ENCODE assay signal across 8 mouse cellular contexts in genomic region chr6:86472100-86472955, GRCm38 (mm10). TPM values are rescaled to one million over a fixed set of nuclear protein-coding genes. Genes with fewer than 3 reads are reported as not detected.
A peak's percentile ranks its signal among the peaks of the same experiment; 100 is the strongest.
DNase-seq lines count a peak whose midpoint lies in the region; ATAC-seq and TF ChIP-seq lines count a peak whose summit lies in the region.

No protein-coding gene starts in this region.

- TF ChIP-seq POLR2A in bone marrow, adult 2 months (IDR thresholded peaks at IDR 0.05; ENCODE audit: borderline replicate concordance, control insufficient read depth, low read depth, low read length): peak; percentile 72
- TF ChIP-seq POLR2A in limb, embryonic 14.5 days (IDR thresholded peaks at IDR 0.05; ENCODE audit: borderline replicate concordance, extremely low read depth, insufficient read depth, insufficient read length): peak; percentile 73; the same call in 1 of the 2 replicates

- WGBS in bone marrow, adult 2 months: under 1% methylated on average over 56 of the region's 56 CpGs
- under 1% methylated on average over 55 of the region's 56 CpGs for WGBS in embryonic facial prominence, embryonic 15.5 days
- under 1% methylated on average over 56 of the region's 56 CpGs for WGBS in limb, embryonic 14.5 days
- WGBS in midbrain, postnatal 0 days: under 1% methylated on average over 54 of the region's 56 CpGs

- peak; percentile 97 for TF ChIP-seq CTCF in bone marrow, adult 2 months (IDR thresholded peaks at IDR 0.05; ENCODE audit: control insufficient read depth, insufficient read depth, low read length)
- peak; percentile 99 for TF ChIP-seq CTCF in midbrain, postnatal 0 days (IDR thresholded peaks at IDR 0.05)

- H3K27ac ChIP-seq in bone marrow, adult 2 months (ENCODE audit: control insufficient read depth, insufficient read depth, low read depth, low read length, poor library complexity): peak overlapping the region; percentile 68
- H3K27ac ChIP-seq in embryonic facial prominence, embryonic 15.5 days (replicated peaks): peak overlapping the region; percentile 94
- H3K27ac ChIP-seq in limb, embryonic 14.5 days (replicated peaks; ENCODE audit: low read depth, low read length): peak overlapping the region; percentile 89
- peak overlapping the region; percentile 93 for H3K27ac ChIP-seq in midbrain, postnatal 0 days (ENCODE audit: low read depth, low read length)

- DNase-seq in 416B (ENCODE audit: low read depth): peak; percentile 99
- peak; percentile 99 for DNase-seq in heart, adult 8-10 months (ENCODE audit: low spot score)
- peak; percentile 99 for DNase-seq in kidney, adult 9 months
- peak; percentile 97 for DNase-seq in limb, embryonic 14.5 days (ENCODE audit: low spot score)
- peak; percentile 98 for DNase-seq in midbrain, postnatal 0 days (ENCODE audit: low spot score)
- DNase-seq in spleen, postnatal 14 days (ENCODE audit: low spot score in 2 of 2): peak; percentile 99 to 100

- H3K9ac ChIP-seq in embryonic facial prominence, embryonic 15.5 days: peak overlapping the region; percentile 39
- peak overlapping the region; percentile 60 for H3K9ac ChIP-seq in limb, embryonic 14.5 days (ENCODE audit: low read depth, low read length, severe bottlenecking)
- H3K9ac ChIP-seq in midbrain, postnatal 0 days (replicated peaks; ENCODE audit: low read length, poor library complexity, severe bottlenecking): peak overlapping the region; percentile 46

- peaks cover 21% of the 10 kb centered on the region for H3K36me3 ChIP-seq in embryonic facial prominence, embryonic 15.5 days
- peaks cover 13% of the 10 kb centered on the region; the same call in 1 of the 2 replicates for H3K36me3 ChIP-seq in limb, embryonic 14.5 days (ENCODE audit: control insufficient read depth, insufficient read depth, low read length)
- peaks cover 8% of the 10 kb centered on the region; the same call in 1 of the 2 replicates for H3K36me3 ChIP-seq in midbrain, postnatal 0 days (ENCODE audit: insufficient read depth, low read length)

- peak; percentile 95 for ATAC-seq in embryonic facial prominence, embryonic 15.5 days (ENCODE audit: insufficient number of reproducible peaks, low FRiP score, low TSS enrichment, low read depth)
- peak; percentile 95 for ATAC-seq in limb, embryonic 14.5 days (ENCODE audit: low FRiP score, low read depth)
- peak; percentile 96 for ATAC-seq in midbrain, postnatal 0 days (ENCODE audit: low FRiP score)

- H3K27me3 ChIP-seq in embryonic facial prominence, embryonic 15.5 days: no peaks in the 10 kb centered on the region
- H3K27me3 ChIP-seq in limb, embryonic 14.5 days (ENCODE audit: control insufficient read depth, insufficient read depth, low read length): no peaks in the 10 kb centered on the region
- H3K27me3 ChIP-seq in midbrain, postnatal 0 days (ENCODE audit: insufficient read depth, low read length): no peaks in the 10 kb centered on the region

- H3K9me3 ChIP-seq in embryonic facial prominence, embryonic 15.5 days (replicated peaks): no peaks in the 10 kb centered on the region
- H3K9me3 ChIP-seq in limb, embryonic 14.5 days (ENCODE audit: control insufficient read depth, low read length): no peaks in the 10 kb centered on the region
- H3K9me3 ChIP-seq in midbrain, postnatal 0 days (ENCODE audit: low read length): no peaks in the 10 kb centered on the region

- H3K4me1 ChIP-seq in bone marrow, adult 2 months (ENCODE audit: control insufficient read depth, insufficient read depth, low read length): no peaks in the 10 kb centered on the region; the same call in none of the 2 replicates
- H3K4me1 ChIP-seq in embryonic facial prominence, embryonic 15.5 days: peaks cover 18% of the 10 kb centered on the region
- peaks cover 16% of the 10 kb centered on the region for H3K4me1 ChIP-seq in limb, embryonic 14.5 days (ENCODE audit: control insufficient read depth, insufficient read depth, low read length)
- peaks cover 9% of the 10 kb centered on the region; the same call in 1 of the 2 replicates for H3K4me1 ChIP-seq in midbrain, postnatal 0 days (ENCODE audit: insufficient read depth, low read length)

- peak overlapping the region; percentile 61 for H3K4me2 ChIP-seq in embryonic facial prominence, embryonic 15.5 days (replicated peaks)
- H3K4me2 ChIP-seq in limb, embryonic 14.5 days (replicated peaks; ENCODE audit: low read depth, low read length, severe bottlenecking): peak overlapping the region; percentile 79
- peak overlapping the region; percentile 62 for H3K4me2 ChIP-seq in midbrain, postnatal 0 days (ENCODE audit: low read depth, low read length, poor library complexity, severe bottlenecking)

- peak overlapping the region; percentile 85 for H3K4me3 ChIP-seq in bone marrow, adult 2 months (replicated peaks; ENCODE audit: control insufficient read depth, low read depth, low read length)
- H3K4me3 ChIP-seq in embryonic facial prominence, embryonic 15.5 days (replicated peaks): peak overlapping the region; percentile 46
- peak overlapping the region; percentile 40 for H3K4me3 ChIP-seq in limb, embryonic 14.5 days (replicated peaks; ENCODE audit: low read length)
- H3K4me3 ChIP-seq in midbrain, postnatal 0 days (ENCODE audit: low read depth, low read length): peak overlapping the region; percentile 34

RNA-seq across cellular contexts. Expression of gene C87436, which starts 34.2 kb away (rescaled TPM):
- 7.9 and 13.3 TPM in 2 replicates for polyA plus RNA-seq in bone marrow, adult 2 months (2011; ENCODE audit: insufficient read depth, insufficient read length, low replicate concordance, missing spikeins)
- 24.7 and 26.8 TPM in 2 replicates for polyA plus RNA-seq in embryonic facial prominence, embryonic 15.5 days (2015; fragmentation: Nextera tagmentation; extraction: Ambion mirVana)
- total RNA-seq in heart, adult 8-10 months (2022): 10 to 100 TPM in 2 of 4 experiments, 1 to 10 TPM in 2; 9.6 to 11.6 (median 10.0) TPM
- polyA plus RNA-seq in limb, embryonic 14.5 days (2012; rRNA removed): 16.0 and 19.1 TPM in 2 replicates
- 20.6 and 22.2 TPM in 2 replicates for polyA plus RNA-seq in limb, embryonic 14.5 days (2014; fragmentation: Nextera tagmentation; extraction: Ambion mirVana)
- 13.9 and 20.1 TPM in 2 replicates for total RNA-seq in midbrain, postnatal 0 days (2014; rRNA removed)
- polyA plus RNA-seq in midbrain, postnatal 0 days (2015; fragmentation: Nextera tagmentation; extraction: Ambion mirVana): 16.3 and 19.9 TPM in 2 replicates

RNA-seq across cellular contexts. Expression of gene Gm44790, which starts 45.9 kb away (rescaled TPM):
- not detected in 2 replicates for polyA plus RNA-seq in bone marrow, adult 2 months (2011; ENCODE audit: insufficient read depth, insufficient read length, low replicate concordance, missing spikeins)
- polyA plus RNA-seq in embryonic facial prominence, embryonic 15.5 days (2015; fragmentation: Nextera tagmentation; extraction: Ambion mirVana): not detected in 2 replicates
- 1 to 10 TPM in 1 of 4 experiments, under 1 TPM in 1, not detected in 2; 0.47 to 3.2 TPM for total RNA-seq in heart, adult 8-10 months (2022)
- polyA plus RNA-seq in limb, embryonic 14.5 days (2012; rRNA removed): 1.5 and 2.4 TPM in 2 replicates
- polyA plus RNA-seq in limb, embryonic 14.5 days (2014; fragmentation: Nextera tagmentation; extraction: Ambion mirVana): 0.77 and 1.2 TPM in 2 replicates
- total RNA-seq in midbrain, postnatal 0 days (2014; rRNA removed): 1.4 and 6.0 TPM in 2 replicates
- 1.4 and 1.8 TPM in 2 replicates for polyA plus RNA-seq in midbrain, postnatal 0 days (2015; fragmentation: Nextera tagmentation; extraction: Ambion mirVana)

RNA-seq across cellular contexts. Expression of gene Pcbp1, which starts 53.8 kb away (rescaled TPM):
- 52.9 and 86.3 TPM in 2 replicates for polyA plus RNA-seq in bone marrow, adult 2 months (2011; ENCODE audit: insufficient read depth, insufficient read length, low replicate concordance, missing spikeins)
- polyA plus RNA-seq in embryonic facial prominence, embryonic 15.5 days (2015; fragmentation: Nextera tagmentation; extraction: Ambion mirVana): 497 and 506 TPM in 2 replicates
- total RNA-seq in heart, adult 8-10 months (2022): 100 to 1,000 TPM; 157 to 166 (median 162) TPM
- 333 and 395 TPM in 2 replicates for polyA plus RNA-seq in limb, embryonic 14.5 days (2012; rRNA removed)
- polyA plus RNA-seq in limb, embryonic 14.5 days (2014; fragmentation: Nextera tagmentation; extraction: Ambion mirVana): 445 and 455 TPM in 2 replicates
- total RNA-seq in midbrain, postnatal 0 days (2014; rRNA removed): 51.7 and 72.8 TPM in 2 replicates
- 264 and 292 TPM in 2 replicates for polyA plus RNA-seq in midbrain, postnatal 0 days (2015; fragmentation: Nextera tagmentation; extraction: Ambion mirVana)

Comparison
In these comparisons a context has a peak if more than half of its experiments do, and no peak if none do; other contexts are left out.
1. Peak in every context shown above with its lines: DNase-seq, ATAC-seq, H3K4me3 ChIP-seq and H3K27ac ChIP-seq.
2. H3K4me3 ChIP-seq: peak in every context shown above with its lines; median percentile 85 in bone marrow, adult 2 months; 46 in embryonic facial prominence, embryonic 15.5 days; 40 in limb, embryonic 14.5 days; 34 in midbrain, postnatal 0 days.